Mouse (Mus musculus): ENCODE results near the gene Kcnv2. TPM values are rescaled to one million over a fixed set of nuclear protein-coding genes. Genes with fewer than 3 reads are reported as not detected.

Gene Kcnv2
- total and polyA plus RNA-seq, 3 experiments: not detected

GRCm38 (mm10) chr19:27379712-27380401, 57.5 kb downstream of the Kcnv2 start:
- no peaks in the 10 kb centered on the region for H3K9me3 ChIP-seq (replicated peaks; ENCODE audit: low read length)
- H3K79me2 ChIP-seq (replicated peaks; ENCODE audit: control insufficient read depth, extremely low read depth, insufficient read depth, poor library complexity, severe bottlenecking): no peaks in the 10 kb centered on the region
- H3K4me3 ChIP-seq (replicated peaks in 1 of 3; ENCODE audit: low read depth in 2 of 3, low read length in 2 of 3, poor library complexity in 1 of 3): no peak overlapping the region
- no peak overlapping the region for H3K4me2 ChIP-seq (ENCODE audit: insufficient read depth, low read depth, poor library complexity, severe bottlenecking)
- dilution Hi-C loops (cut with MboI; ENCODE audit: extremely low pct_ligation_motif_present, extremely low pct_unique_long_range_greater_than_20kb, low sequenced_read_pairs): no loop called here
- H3K27me3 ChIP-seq (replicated peaks): no peaks in the 10 kb centered on the region
- in situ Hi-C loops (cut with MboI; ENCODE audit: low pct_ligation_motif_present, low pct_unique_long_range_greater_than_20kb, low sequenced_read_pairs): no loop called here
- no peak overlapping the region for H3K27ac ChIP-seq (ENCODE audit: insufficient read depth, low read depth)
- peaks cover 0 to 22% of the 10 kb centered on the region in 2 experiments for H3K36me3 ChIP-seq (replicated peaks in 1 of 2; ENCODE audit: control insufficient read depth in 1 of 2, insufficient read depth in 1 of 2, low read length in 1 of 2)
- TF ChIP-seq E2F4 (IDR thresholded peaks at IDR 0.05; ENCODE audit: insufficient replicate concordance, low read depth, low read length): no peak
- TF ChIP-seq NRF1 (IDR thresholded peaks at IDR 0.05; ENCODE audit: low read depth, low read length): no peak
- no peak for TF ChIP-seq ZNF384 (IDR thresholded peaks at IDR 0.05; ENCODE audit: low read depth, low read length)
- no peak for TF ChIP-seq MYC (IDR thresholded peaks at IDR 0.05; ENCODE audit: low read depth, low read length)
- no peak for TF ChIP-seq ETS1 (conservative IDR thresholded peaks at IDR 0.05; ENCODE audit: low read depth, low read length)
- no peak for TF ChIP-seq CHD2 (IDR thresholded peaks at IDR 0.05; ENCODE audit: low read length)
- TF ChIP-seq TCF12 (IDR thresholded peaks at IDR 0.05; ENCODE audit: low read depth, low read length): no peak
- no peak for TF ChIP-seq ZC3H11A (IDR thresholded peaks at IDR 0.05; ENCODE audit: low read depth, low read length)
- no peak for TF ChIP-seq RCOR1 (conservative IDR thresholded peaks at IDR 0.05; ENCODE audit: low read depth, low read length)
- TF ChIP-seq JUN (IDR thresholded peaks at IDR 0.05; ENCODE audit: insufficient read depth, low read depth, low read length): no peak
- TF ChIP-seq POLR2AphosphoS2 (IDR thresholded peaks at IDR 0.05; ENCODE audit: low read depth, low read length): no peak
- TF ChIP-seq ZMIZ1 (IDR thresholded peaks at IDR 0.05; ENCODE audit: low read depth, low read length): no peak
- no peak for TF ChIP-seq MAFK (IDR thresholded peaks at IDR 0.05; ENCODE audit: insufficient replicate concordance, low read length)
- no peak for TF ChIP-seq MAX (IDR thresholded peaks at IDR 0.05; ENCODE audit: low read length)
- no peak for TF ChIP-seq TBP (conservative IDR thresholded peaks at IDR 0.05; ENCODE audit: low read depth, low read length)
- TF ChIP-seq POLR2A (IDR thresholded peaks at IDR 0.05; ENCODE audit: low read depth, low read length): no peak
- no peak for TF ChIP-seq USF1 (IDR thresholded peaks at IDR 0.05; ENCODE audit: low read depth, low read length)
- H3K4me1 ChIP-seq (ENCODE audit: control insufficient read depth in 1 of 2, insufficient read depth in 2 of 2): peaks cover 0 to 5% of the 10 kb centered on the region in 2 experiments; a peak in 1 of 4 replicates
- H3K9ac ChIP-seq (ENCODE audit: insufficient read depth, low read depth): no peak overlapping the region
- DNase-seq (ENCODE audit: extremely low read depth): no peak

GRCm38 (mm10) chr19:27382131-27382530, 59.7 kb downstream of the Kcnv2 start:
- no peak for DNase-seq (ENCODE audit: extremely low read depth)
- TF ChIP-seq ETS1 (conservative IDR thresholded peaks at IDR 0.05; ENCODE audit: low read depth, low read length) (no peak), JUND (conservative IDR thresholded peaks at IDR 0.05; ENCODE audit: low read depth, low read length) (no peak), TBP (conservative IDR thresholded peaks at IDR 0.05; ENCODE audit: low read depth, low read length) (no peak), POLR2A (IDR thresholded peaks at IDR 0.05; ENCODE audit: low read depth, low read length) (no peak), MAX (IDR thresholded peaks at IDR 0.05; ENCODE audit: low read length) (no peak), HCFC1 (IDR thresholded peaks at IDR 0.05; ENCODE audit: low read depth, low read length) (no peak), CTCF (conservative IDR thresholded peaks at IDR 0.05 in 1 of 2, IDR thresholded peaks at IDR 0.05 in 1 of 2; ENCODE audit: low read depth in 2 of 2, low read length in 2 of 2) (no peak), MXI1 (IDR thresholded peaks at IDR 0.05; ENCODE audit: low read depth, low read length) (no peak), KAT2A (IDR thresholded peaks at IDR 0.05; ENCODE audit: insufficient replicate concordance, low read length) (no peak), PAX5 (IDR thresholded peaks at IDR 0.05; ENCODE audit: low read length) (no peak), MAFK (IDR thresholded peaks at IDR 0.05; ENCODE audit: insufficient replicate concordance, low read length) (no peak), USF1 (IDR thresholded peaks at IDR 0.05; ENCODE audit: low read depth, low read length) (no peak), ZC3H11A (IDR thresholded peaks at IDR 0.05; ENCODE audit: low read depth, low read length) (no peak)
- in situ Hi-C loops (cut with MboI; ENCODE audit: low pct_ligation_motif_present, low pct_unique_long_range_greater_than_20kb, low sequenced_read_pairs): no loop called here
- no peak overlapping the region for H3K9ac ChIP-seq (ENCODE audit: insufficient read depth, low read depth)
- H3K27ac ChIP-seq (ENCODE audit: insufficient read depth, low read depth): no peak overlapping the region
- H3K4me1 ChIP-seq (ENCODE audit: control insufficient read depth in 1 of 2, insufficient read depth in 2 of 2): no peaks in the 10 kb centered on the region
- no peak overlapping the region for H3K4me2 ChIP-seq (ENCODE audit: insufficient read depth, low read depth, poor library complexity, severe bottlenecking)
- H3K27me3 ChIP-seq (replicated peaks): no peaks in the 10 kb centered on the region
- H3K4me3 ChIP-seq (replicated peaks in 1 of 3; ENCODE audit: low read depth in 2 of 3, low read length in 2 of 3, poor library complexity in 1 of 3): no peak overlapping the region
- peaks cover 14 to 45% of the 10 kb centered on the region in 2 experiments for H3K36me3 ChIP-seq (replicated peaks in 1 of 2; ENCODE audit: control insufficient read depth in 1 of 2, insufficient read depth in 1 of 2, low read length in 1 of 2)
- no peaks in the 10 kb centered on the region for H3K9me3 ChIP-seq (replicated peaks; ENCODE audit: low read length)
- dilution Hi-C loops (cut with MboI; ENCODE audit: extremely low pct_ligation_motif_present, extremely low pct_unique_long_range_greater_than_20kb, low sequenced_read_pairs): no loop called here
- no peaks in the 10 kb centered on the region for H3K79me2 ChIP-seq (replicated peaks; ENCODE audit: control insufficient read depth, extremely low read depth, insufficient read depth, poor library complexity, severe bottlenecking)

All from CH12.LX (cell line).